Mouse (Mus musculus) kidney, embryonic 16.5 days (tissue): ENCODE data around the gene Cpxcr1. TPM values are rescaled to one million over a fixed set of nuclear protein-coding genes. Genes with fewer than 3 reads are reported as not detected.

Experiments used
- ATAC-seq: fragments of 200-750 bp; cut with Nextera tagmentation; 2 replicates; pipeline ENCODE4 v1.8.0; 2017; ENCODE audit warnings: moderate TSS enrichment; ENCODE audit not compliant: low FRiP score, low TSS enrichment
- H3K27ac ChIP-seq: fragments of 300-500 bp; sonication (generic); 2 replicates; pipeline ENCODE4 v1.5.1; 2014; ENCODE audit warnings: low read length
- H3K27me3 ChIP-seq: fragments of 300-500 bp; sonication (generic); 2 replicates; pipeline ENCODE4 v1.6.1; 2014; ENCODE audit warnings: low read length, control low read depth, mixed read lengths; ENCODE audit not compliant: insufficient read depth
- H3K36me3 ChIP-seq: fragments of 300-500 bp; sonication (generic); 2 replicates; pipeline ENCODE4 v1.6.1; 2014; ENCODE audit warnings: low read length, control low read depth, mixed read lengths; ENCODE audit not compliant: insufficient read depth
- H3K4me1 ChIP-seq: fragments of 300-500 bp; sonication (generic); 2 replicates; pipeline ENCODE4 v1.6.1; 2014; ENCODE audit warnings: low read length, control low read depth, mixed read lengths; ENCODE audit not compliant: insufficient read depth
- H3K4me2 ChIP-seq: fragments of 300-500 bp; sonication (generic); replicated peaks from 2 replicates; pipeline ENCODE4 v1.6.1; 2014; ENCODE audit warnings: low read depth, low read length
- H3K4me3 ChIP-seq: fragments of 300-500 bp; sonication (generic); 2 replicates; pipeline ENCODE4 v1.5.1; 2014; ENCODE audit warnings: mild to moderate bottlenecking, low read length
- H3K9ac ChIP-seq: fragments of 300-500 bp; sonication (generic); replicated peaks from 2 replicates; pipeline ENCODE4 v1.6.1; 2014; ENCODE audit warnings: low read length
- H3K9me3 ChIP-seq: fragments of 300-500 bp; sonication (generic); 2 replicates; pipeline ENCODE4 v1.6.1; 2016; ENCODE audit warnings: low read length, control low read depth
- polyA plus RNA-seq: library from polyadenylated mRNA; unstranded; fragments of >200 nt; fragmentation: Nextera tagmentation; extraction: Ambion mirVana; gene quantifications from 2 replicates; pipeline ENCODE4 v1.2.1, GENCODE M21; 2015

Gene Cpxcr1
- not detected in 2 replicates for polyA plus RNA-seq

DNA sequence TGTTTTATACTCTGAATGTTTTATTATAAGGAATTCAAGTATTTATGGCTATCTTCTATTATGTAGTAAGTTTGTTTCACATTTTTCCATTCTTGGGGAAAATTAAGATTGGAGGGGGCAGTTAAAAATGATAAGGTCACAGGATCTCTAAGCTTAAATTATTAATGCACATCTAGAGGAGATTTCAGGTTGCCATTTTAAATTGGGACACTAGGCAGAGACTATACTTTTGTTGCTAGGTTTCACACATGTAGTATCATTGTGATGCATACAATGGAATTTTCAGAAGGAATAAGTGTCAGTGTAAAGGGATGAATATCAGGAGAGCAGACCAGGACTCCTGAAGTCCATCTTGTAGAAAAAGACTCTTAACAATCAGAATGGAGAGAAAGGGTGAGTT lies at the start of gene Cpxcr1:
Gene Cpxcr1, plus strand, starts transcription at position 301 of the 400 bp plus-strand sequence.
- H3K36me3 ChIP-seq = no peaks in the 10 kb centered on the region
- no peak within 1 kb of the TSS for H3K4me3 ChIP-seq
- no peak within 1 kb of the TSS for H3K9ac ChIP-seq
- no peaks in the 10 kb centered on the region for H3K4me1 ChIP-seq
- no peak within 1 kb of the TSS for H3K27ac ChIP-seq
- H3K9me3 ChIP-seq = no peaks in the 10 kb centered on the region
- no peaks in the 10 kb centered on the region for H3K27me3 ChIP-seq
- ATAC-seq = no peak
- no peak within 1 kb of the TSS for H3K4me2 ChIP-seq

Other genes starting within 250 kb of the Cpxcr1 start
- not detected in 2 replicates for gene H2afb2, start 232.2 kb downstream of the Cpxcr1 start, polyA plus RNA-seq